ENCODE assay signal across 16 mouse cellular contexts in genomic region chr11:111926336-111926735, GRCm38 (mm10).
"Had no signal": no experiment of that assay in that cellular context is flagged by ENCODE, and none has a peak within 500 bp of the region (broad histone marks: within the 10 kb centered on the region; RNA-seq: fewer than 3 reads in every experiment).

No protein-coding gene starts in this region.

- DNase-seq: gastrocnemius, postnatal 14 days; gastrocnemius, postnatal 36 days; heart, adult 18-20 months; heart, postnatal 10 days; heart, postnatal 4 days; kidney, adult 18-20 months; kidney, adult 8-10 months; kidney, postnatal 10 days; kidney, postnatal 25 days; kidney, postnatal 4 days; liver; liver, embryonic 13.5 days had no signal

- ATAC-seq: hindbrain, embryonic 16.5 days; inflammation-experienced regulatory T-cells, adult 6 months; intestine, embryonic 15.5 days; intestine, postnatal 0 days had no signal
